Mouse (Mus musculus): ENCODE data around the gene Trip10. TPM values are rescaled to one million over a fixed set of nuclear protein-coding genes. Genes with fewer than 3 reads are reported as not detected.
A peak's percentile ranks its signal among the peaks of the same experiment; 100 is the strongest.
"Not testable (repeated sequence)": the region's sequence is repeated elsewhere in the genome, so short reads cannot be mapped to it uniquely, and the experiment has no call there.

Gene Trip10
- total RNA-seq, 2 experiments from 2014 or later, result 7.5 to 9.9 TPM

- DNase-seq (ENCODE audit: low spot score in 2 of 2), result no peak
These were observed 13.8 kb downstream of the Trip10 start for GRCm38 (mm10) chr17:57262901-57263550.

- no peak for DNase-seq (ENCODE audit: low spot score in 2 of 2)
These were observed 14.9 kb downstream of the Trip10 start for GRCm38 (mm10) chr17:57264164-57264563.

GRCm38 (mm10) chr17:57264972-57265945 lies 16.0 kb downstream of the Trip10 start:
- peak in 1 of 2 experiments; percentile 18 for DNase-seq (ENCODE audit: low spot score in 2 of 2)

- no peak for DNase-seq (ENCODE audit: low spot score in 2 of 2)
These were observed 18.4 kb downstream of the Trip10 start for GRCm38 (mm10) chr17:57267556-57268126.

- DNase-seq (ENCODE audit: low spot score in 2 of 2), result no peak
These were observed 22.0 kb downstream of the Trip10 start for GRCm38 (mm10) chr17:57271301-57271700.

- no peak for DNase-seq (ENCODE audit: low spot score in 2 of 2)
These were observed 24.6 kb downstream of the Trip10 start for GRCm38 (mm10) chr17:57273846-57274245.

- DNase-seq (ENCODE audit: low spot score in 2 of 2), result no peak
These were observed 25.4 kb downstream of the Trip10 start for GRCm38 (mm10) chr17:57274686-57275085.

- peak; percentile 35 to 65 for DNase-seq (ENCODE audit: low spot score in 2 of 2)
These were observed 26.1 kb downstream of the Trip10 start for GRCm38 (mm10) chr17:57275111-57275996.

GRCm38 (mm10) chr17:57275997-57276351 lies 26.7 kb downstream of the Trip10 start:
- no peak for DNase-seq (ENCODE audit: low spot score in 2 of 2)

- DNase-seq (ENCODE audit: low spot score in 2 of 2), result peak; percentile 64 to 89
These were observed 27.4 kb downstream of the Trip10 start for GRCm38 (mm10) chr17:57276634-57277121.

- DNase-seq (ENCODE audit: low spot score in 2 of 2), result not testable (repeated sequence)
These were observed 28.5 kb downstream of the Trip10 start for GRCm38 (mm10) chr17:57277598-57278261.

- DNase-seq (ENCODE audit: low spot score in 2 of 2), result no peak
These were observed 29.3 kb downstream of the Trip10 start for GRCm38 (mm10) chr17:57278537-57278936.

- DNase-seq (ENCODE audit: low spot score in 2 of 2), result no peak
These were observed 29.8 kb downstream of the Trip10 start, which contains the start of gene Vav1 for GRCm38 (mm10) chr17:57278943-57279590. Vav1 (plus strand) TSS chr17:57279100.

GRCm38 (mm10) chr17:57279591-57280224 lies 30.5 kb downstream of the Trip10 start:
- DNase-seq (ENCODE audit: low spot score in 2 of 2), result no peak

- no peak for DNase-seq (ENCODE audit: low spot score in 2 of 2)
These were observed 31.2 kb downstream of the Trip10 start for GRCm38 (mm10) chr17:57280411-57280810.

- no peak for DNase-seq (ENCODE audit: low spot score in 2 of 2)
These were observed 34.7 kb downstream of the Trip10 start for GRCm38 (mm10) chr17:57283906-57284305.

- no peak for DNase-seq (ENCODE audit: low spot score in 2 of 2)
These were observed 35.8 kb downstream of the Trip10 start for GRCm38 (mm10) chr17:57285077-57285476.

GRCm38 (mm10) chr17:57286718-57287355 lies 37.6 kb downstream of the Trip10 start:
- no peak for DNase-seq (ENCODE audit: low spot score in 2 of 2)

- no peak for DNase-seq (ENCODE audit: low spot score in 2 of 2)
These were observed 40.0 kb downstream of the Trip10 start for GRCm38 (mm10) chr17:57289252-57289651.
